Mouse (Mus musculus) heart, adult 2 months (tissue): ENCODE data around the gene Lmln.

Source experiments
- CTCF ChIP-seq: fragments of 200-600 bp; IDR thresholded peaks from 2 replicates; pipeline ENCODE4 v1.8.1; 2022; ENCODE audit warnings: antibody characterized with exemption, mild to moderate bottlenecking, moderate library complexity
- EP300 ChIP-seq: fragments of 200-500 bp; IDR thresholded peaks from 2 replicates; pipeline ENCODE4 v1.6.1; 2011; ENCODE audit warnings: low read depth, low read length, control low read depth; ENCODE audit not compliant: insufficient read depth
- POLR2A ChIP-seq: fragments of 200-500 bp; IDR thresholded peaks from 2 replicates; pipeline ENCODE4 v1.6.1; 2011; ENCODE audit warnings: mild to moderate bottlenecking, low read depth, low read length, control low read depth; ENCODE audit not compliant: insufficient read depth

DNA sequence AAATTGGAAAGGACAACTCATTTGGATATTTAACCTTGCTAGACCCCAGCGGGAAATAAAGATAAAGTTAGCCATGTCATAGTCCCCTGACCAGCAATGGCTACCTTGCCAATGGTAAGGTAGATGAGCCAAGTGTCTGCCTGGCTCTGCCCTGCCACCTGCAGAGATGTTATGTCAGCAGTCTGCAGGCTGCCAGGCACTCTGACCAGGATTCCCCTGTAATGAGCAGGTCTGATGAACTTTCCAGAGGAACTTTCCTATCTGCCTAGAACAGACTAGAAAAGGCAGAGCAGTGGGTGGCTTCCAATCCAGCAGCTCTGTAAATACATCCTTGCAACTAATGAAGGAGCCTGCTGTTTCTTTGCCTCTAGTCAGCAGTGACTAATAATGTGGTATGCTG is 47.4 kb upstream of the Lmln start:
- TF ChIP-seq CTCF, result no peak
- no peak for TF ChIP-seq POLR2A
- no peak for TF ChIP-seq EP300
